Mouse (Mus musculus) thymus, postnatal 4 days (tissue): ENCODE data around the gene Orc3.
A peak's percentile ranks its signal among the peaks of the same experiment; 100 is the strongest.
"Not testable (repeated sequence)": the region's sequence is repeated elsewhere in the genome, so short reads cannot be mapped to it uniquely, and the experiment has no call there.

Source experiments
- DNase-seq: peaks from one replicate; pipeline ENCODE4 v3.0.0; 2021

Gene Orc3

GRCm38 (mm10) chr4:34581990-34582389 lies 32.8 kb downstream of the Orc3 start:
- DNase-seq: no peak

- not testable (repeated sequence) for DNase-seq
Measured at GRCm38 (mm10) chr4:34581489-34581888, 33.3 kb downstream of the Orc3 start.

- no peak for DNase-seq
Measured at GRCm38 (mm10) chr4:34579215-34579614, 35.5 kb downstream of the Orc3 start.

- no peak for DNase-seq
Measured at GRCm38 (mm10) chr4:34577028-34577427, 37.7 kb downstream of the Orc3 start.

GRCm38 (mm10) chr4:34572876-34573275 lies 41.9 kb downstream of the Orc3 start:
- DNase-seq: no peak

GRCm38 (mm10) chr4:34566226-34566625 lies 48.5 kb downstream of the Orc3 start:
- DNase-seq: no peak

- DNase-seq: peak; percentile 78
Measured at GRCm38 (mm10) chr4:34560971-34561370, 53.8 kb downstream of the Orc3 start.

GRCm38 (mm10) chr4:34556183-34556582 lies 58.6 kb downstream of the Orc3 start:
- no peak for DNase-seq

GRCm38 (mm10) chr4:34555604-34556003 lies 59.1 kb downstream of the Orc3 start:
- DNase-seq: no peak

GRCm38 (mm10) chr4:34554596-34554995 lies 60.1 kb downstream of the Orc3 start:
- no peak for DNase-seq

- DNase-seq: no peak
Measured at GRCm38 (mm10) chr4:34551966-34552365, 62.8 kb downstream of the Orc3 start.

GRCm38 (mm10) chr4:34551098-34551809 lies 63.5 kb downstream of the Orc3 start:
- peak; percentile 75 for DNase-seq

GRCm38 (mm10) chr4:34550748-34551097 lies 64.0 kb downstream of the Orc3 start, which contains the start of gene Akirin2:
Akirin2 (plus strand) TSS chr4:34550937.
- no peak for DNase-seq

GRCm38 (mm10) chr4:34549981-34550747 lies 64.6 kb downstream of the Orc3 start:
- DNase-seq: peak; percentile 95

- no peak for DNase-seq
Measured at GRCm38 (mm10) chr4:34529941-34530340, 84.8 kb downstream of the Orc3 start.

GRCm38 (mm10) chr4:34529379-34529778 lies 85.4 kb downstream of the Orc3 start:
- DNase-seq: no peak

- DNase-seq: no peak
Measured at GRCm38 (mm10) chr4:34528430-34529100, 86.2 kb downstream of the Orc3 start.

GRCm38 (mm10) chr4:34526771-34527170 lies 88.0 kb downstream of the Orc3 start:
- no peak for DNase-seq

GRCm38 (mm10) chr4:34523586-34523985 lies 91.2 kb downstream of the Orc3 start:
- DNase-seq: no peak

GRCm38 (mm10) chr4:34522846-34523245 lies 91.9 kb downstream of the Orc3 start:
- DNase-seq: no peak
